Mouse (Mus musculus): ENCODE measurements around the gene Kifap3. TPM values are rescaled to one million over a fixed set of nuclear protein-coding genes. Genes with fewer than 3 reads are reported as not detected.

Gene Kifap3
- polyA plus RNA-seq, 1 experiment = 17.5 TPM

DNA sequence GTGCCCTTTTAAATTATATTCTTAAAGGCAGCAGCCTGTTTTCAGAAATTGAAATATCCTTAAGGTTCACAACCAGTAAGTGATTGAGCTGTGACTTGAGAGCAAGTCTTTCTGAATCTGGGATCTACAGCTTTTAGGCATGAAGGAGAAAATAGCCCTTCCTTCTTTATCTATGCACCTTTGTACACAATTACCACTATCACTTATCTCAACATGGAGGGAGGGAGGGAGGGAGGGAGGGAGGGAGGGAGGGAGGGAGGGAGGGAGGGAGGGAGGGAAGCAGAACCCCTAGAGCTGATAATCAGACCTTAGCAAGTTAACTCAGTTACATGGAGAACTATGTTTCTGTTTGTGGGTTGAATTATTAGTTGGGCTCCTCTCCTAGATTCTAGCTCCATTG lies 82.2 kb downstream of the Kifap3 start:
- Histone ChIP-seq H3K4me2 (ENCODE audit: low read depth) (no peak overlapping the region), H3K36me3 (ENCODE audit: control insufficient read depth, insufficient read depth) (peaks cover 13% of the 10 kb centered on the region), H3K79me2 (ENCODE audit: control insufficient read depth, insufficient read depth) (no peaks in the 10 kb centered on the region), H3K4me3 (no peak overlapping the region), H3K27me3 (ENCODE audit: control insufficient read depth, insufficient read depth, insufficient read length) (no peaks in the 10 kb centered on the region), H3ac (ENCODE audit: control insufficient read depth, insufficient read length) (no peak overlapping the region)
- no peak for TF ChIP-seq E2F4 (IDR thresholded peaks at IDR 0.05; ENCODE audit: insufficient read depth)
- no peak for TF ChIP-seq MYOD1 (IDR thresholded peaks at IDR 0.05; ENCODE audit: control insufficient read depth in 1 of 3, insufficient read length in 2 of 3, low read depth in 2 of 3)
- no peak for TF ChIP-seq MYOG (IDR thresholded peaks at IDR 0.05; ENCODE audit: control insufficient read depth in 1 of 3, insufficient read depth in 1 of 3, insufficient read length in 2 of 3, low read depth in 2 of 3)
- TF ChIP-seq SRF (IDR thresholded peaks at IDR 0.05; ENCODE audit: control insufficient read depth, insufficient read length, low read depth) = no peak
- TF ChIP-seq MAX (IDR thresholded peaks at IDR 0.05; ENCODE audit: low read depth) = no peak
- no peak for TF ChIP-seq TCF3 (IDR thresholded peaks at IDR 0.05; ENCODE audit: insufficient read length, low read depth)
- TF ChIP-seq REST (IDR thresholded peaks at IDR 0.05; ENCODE audit: insufficient read depth, insufficient read length) = no peak
- TF ChIP-seq USF1 (IDR thresholded peaks at IDR 0.05; ENCODE audit: low read depth) = no peak
- TF ChIP-seq TCF12 (IDR thresholded peaks at IDR 0.05; ENCODE audit: insufficient read depth, poor library complexity, severe bottlenecking) = no peak
- TF ChIP-seq POLR2AphosphoS2 (IDR thresholded peaks at IDR 0.05; ENCODE audit: insufficient read length, low read depth) = no peak
- TF ChIP-seq CEBPB (IDR thresholded peaks at IDR 0.05; ENCODE audit: insufficient read depth, poor library complexity, severe bottlenecking) = no peak

DNA sequence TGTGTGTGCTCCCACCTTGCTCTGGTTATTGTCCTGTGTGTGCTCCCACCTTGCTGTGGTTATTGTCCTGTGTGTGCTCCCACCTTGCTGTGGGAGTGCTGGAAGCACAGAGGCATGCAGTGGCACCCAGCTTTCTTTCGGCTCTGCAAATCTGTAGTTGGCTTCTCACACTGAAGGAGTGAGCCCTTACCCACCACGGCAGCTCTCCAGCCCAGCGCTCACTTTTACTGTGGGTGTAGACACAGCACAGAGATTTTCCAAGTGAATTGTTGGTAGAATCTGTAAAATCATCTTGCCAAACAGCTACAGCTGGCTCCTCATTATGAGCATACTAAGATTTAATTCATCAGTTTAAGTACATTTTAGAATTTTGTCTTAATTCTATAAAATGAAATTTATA lies 93.8 kb downstream of the Kifap3 start:
- Histone ChIP-seq H3K4me2 (ENCODE audit: low read depth) (no peak overlapping the region), H3ac (ENCODE audit: control insufficient read depth, insufficient read length) (no peak overlapping the region), H3K36me3 (ENCODE audit: control insufficient read depth, insufficient read depth) (peaks cover 10% of the 10 kb centered on the region), H3K79me2 (ENCODE audit: control insufficient read depth, insufficient read depth) (no peaks in the 10 kb centered on the region), H3K27me3 (ENCODE audit: control insufficient read depth, insufficient read depth, insufficient read length) (no peaks in the 10 kb centered on the region), H3K4me3 (no peak overlapping the region)
- TF ChIP-seq MAX (IDR thresholded peaks at IDR 0.05; ENCODE audit: low read depth) (no peak), CEBPB (IDR thresholded peaks at IDR 0.05; ENCODE audit: insufficient read depth, poor library complexity, severe bottlenecking) (no peak), MYOD1 (IDR thresholded peaks at IDR 0.05; ENCODE audit: control insufficient read depth in 1 of 3, insufficient read length in 2 of 3, low read depth in 2 of 3) (no peak), USF1 (IDR thresholded peaks at IDR 0.05; ENCODE audit: low read depth) (no peak), SRF (IDR thresholded peaks at IDR 0.05; ENCODE audit: control insufficient read depth, insufficient read length, low read depth) (no peak), REST (IDR thresholded peaks at IDR 0.05; ENCODE audit: insufficient read depth, insufficient read length) (no peak), MYOG (IDR thresholded peaks at IDR 0.05; ENCODE audit: control insufficient read depth in 1 of 3, insufficient read depth in 1 of 3, insufficient read length in 2 of 3, low read depth in 2 of 3) (no peak), POLR2A (IDR thresholded peaks at IDR 0.05; ENCODE audit: insufficient read length, low read depth) (no peak), E2F4 (IDR thresholded peaks at IDR 0.05; ENCODE audit: insufficient read depth) (no peak), TCF12 (IDR thresholded peaks at IDR 0.05; ENCODE audit: insufficient read depth, poor library complexity, severe bottlenecking) (no peak), POLR2AphosphoS2 (IDR thresholded peaks at IDR 0.05; ENCODE audit: insufficient read length, low read depth) (no peak), TCF3 (IDR thresholded peaks at IDR 0.05; ENCODE audit: insufficient read length, low read depth) (no peak)

DNA sequence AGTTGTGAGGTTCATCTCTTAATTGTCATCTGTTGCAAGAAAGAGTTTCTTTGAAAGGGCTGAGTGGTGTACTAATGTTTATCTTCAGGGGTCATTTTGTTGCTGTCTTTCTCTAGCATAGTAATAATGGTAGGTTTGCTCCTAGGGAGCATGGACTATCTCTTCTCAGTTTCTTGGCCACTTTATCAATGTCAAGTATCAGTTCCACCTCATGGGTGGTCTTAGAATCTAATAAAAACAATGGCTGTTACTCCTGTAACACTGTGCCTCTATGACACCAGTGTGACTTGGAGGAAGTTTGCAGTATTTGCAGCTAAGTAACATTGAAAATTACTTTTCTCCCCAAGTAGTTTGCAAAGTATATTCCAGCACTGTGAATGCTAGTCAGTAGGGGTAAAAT lies 110.2 kb downstream of the Kifap3 start:
- TF ChIP-seq POLR2AphosphoS2 (IDR thresholded peaks at IDR 0.05; ENCODE audit: insufficient read length, low read depth) = no peak
- no peak for TF ChIP-seq E2F4 (IDR thresholded peaks at IDR 0.05; ENCODE audit: insufficient read depth)
- no peak for TF ChIP-seq CEBPB (IDR thresholded peaks at IDR 0.05; ENCODE audit: insufficient read depth, poor library complexity, severe bottlenecking)
- TF ChIP-seq USF1 (IDR thresholded peaks at IDR 0.05; ENCODE audit: low read depth) = no peak
- no peak for TF ChIP-seq TCF3 (IDR thresholded peaks at IDR 0.05; ENCODE audit: insufficient read length, low read depth)
- no peak for TF ChIP-seq MYOG (IDR thresholded peaks at IDR 0.05; ENCODE audit: control insufficient read depth in 1 of 3, insufficient read depth in 1 of 3, insufficient read length in 2 of 3, low read depth in 2 of 3)
- no peak for TF ChIP-seq MYOD1 (IDR thresholded peaks at IDR 0.05; ENCODE audit: control insufficient read depth in 1 of 3, insufficient read length in 2 of 3, low read depth in 2 of 3)
- TF ChIP-seq REST (IDR thresholded peaks at IDR 0.05; ENCODE audit: insufficient read depth, insufficient read length) = no peak
- no peak for TF ChIP-seq TCF12 (IDR thresholded peaks at IDR 0.05; ENCODE audit: insufficient read depth, poor library complexity, severe bottlenecking)
- no peak for TF ChIP-seq POLR2A (IDR thresholded peaks at IDR 0.05; ENCODE audit: insufficient read length, low read depth)
- no peak for TF ChIP-seq SRF (IDR thresholded peaks at IDR 0.05; ENCODE audit: control insufficient read depth, insufficient read length, low read depth)
- TF ChIP-seq MAX (IDR thresholded peaks at IDR 0.05; ENCODE audit: low read depth) = no peak
- H3K27me3 ChIP-seq (ENCODE audit: control insufficient read depth, insufficient read depth, insufficient read length) = no peaks in the 10 kb centered on the region
- H3K36me3 ChIP-seq (ENCODE audit: control insufficient read depth, insufficient read depth) = peaks cover 12% of the 10 kb centered on the region
- no peak overlapping the region for H3K4me3 ChIP-seq
- H3ac ChIP-seq (ENCODE audit: control insufficient read depth, insufficient read length) = no peak overlapping the region
- no peak overlapping the region for H3K4me2 ChIP-seq (ENCODE audit: low read depth)
- H3K79me2 ChIP-seq (ENCODE audit: control insufficient read depth, insufficient read depth) = no peaks in the 10 kb centered on the region

DNA sequence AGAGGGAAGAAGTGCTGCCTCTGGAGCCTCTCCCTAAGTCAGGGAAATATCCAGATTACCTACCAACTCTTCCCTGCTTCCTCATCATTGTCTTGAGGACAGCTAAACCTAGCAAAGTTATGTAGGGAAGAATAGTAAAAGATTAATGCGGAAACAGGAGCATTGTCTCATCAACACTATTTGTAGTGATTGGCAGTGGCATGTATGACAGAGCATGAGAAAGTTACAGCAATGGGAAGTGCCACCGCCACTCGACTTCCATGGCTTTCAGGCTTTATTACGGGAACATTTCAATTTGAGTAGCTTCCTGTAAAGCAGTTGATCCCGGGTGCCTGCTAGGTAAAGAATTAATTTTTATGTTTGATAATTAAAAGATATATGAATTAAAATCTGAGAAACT lies 113.9 kb downstream of the Kifap3 start:
- TF ChIP-seq USF1 (IDR thresholded peaks at IDR 0.05; ENCODE audit: low read depth) = no peak
- TF ChIP-seq TCF3 (IDR thresholded peaks at IDR 0.05; ENCODE audit: insufficient read length, low read depth) = no peak
- no peak for TF ChIP-seq MYOG (IDR thresholded peaks at IDR 0.05; ENCODE audit: control insufficient read depth in 1 of 3, insufficient read depth in 1 of 3, insufficient read length in 2 of 3, low read depth in 2 of 3)
- TF ChIP-seq CEBPB (IDR thresholded peaks at IDR 0.05; ENCODE audit: insufficient read depth, poor library complexity, severe bottlenecking) = no peak
- TF ChIP-seq MAX (IDR thresholded peaks at IDR 0.05; ENCODE audit: low read depth) = no peak
- no peak for TF ChIP-seq POLR2A (IDR thresholded peaks at IDR 0.05; ENCODE audit: insufficient read length, low read depth)
- no peak for TF ChIP-seq POLR2AphosphoS2 (IDR thresholded peaks at IDR 0.05; ENCODE audit: insufficient read length, low read depth)
- no peak for TF ChIP-seq SRF (IDR thresholded peaks at IDR 0.05; ENCODE audit: control insufficient read depth, insufficient read length, low read depth)
- TF ChIP-seq REST (IDR thresholded peaks at IDR 0.05; ENCODE audit: insufficient read depth, insufficient read length) = no peak
- no peak for TF ChIP-seq TCF12 (IDR thresholded peaks at IDR 0.05; ENCODE audit: insufficient read depth, poor library complexity, severe bottlenecking)
- TF ChIP-seq E2F4 (IDR thresholded peaks at IDR 0.05; ENCODE audit: insufficient read depth) = no peak
- TF ChIP-seq MYOD1 (IDR thresholded peaks at IDR 0.05; ENCODE audit: control insufficient read depth in 1 of 3, insufficient read length in 2 of 3, low read depth in 2 of 3) = no peak
- Histone ChIP-seq H3K27me3 (ENCODE audit: control insufficient read depth, insufficient read depth, insufficient read length) (no peaks in the 10 kb centered on the region), H3K36me3 (ENCODE audit: control insufficient read depth, insufficient read depth) (peaks cover 9% of the 10 kb centered on the region), H3K79me2 (ENCODE audit: control insufficient read depth, insufficient read depth) (no peaks in the 10 kb centered on the region), H3K4me3 (no peak overlapping the region), H3K4me2 (ENCODE audit: low read depth) (no peak overlapping the region), H3ac (ENCODE audit: control insufficient read depth, insufficient read length) (no peak overlapping the region)

Data from myocyte (in vitro differentiated cells).